Mouse (Mus musculus): ENCODE measurements around the gene Apbb2. TPM values are rescaled to one million over a fixed set of nuclear protein-coding genes. Genes with fewer than 3 reads are reported as not detected.

The Apbb2 gene
- total and polyA plus RNA-seq, 2 experiments from 2014 or later: 31.8 to 41.0 TPM

DNA sequence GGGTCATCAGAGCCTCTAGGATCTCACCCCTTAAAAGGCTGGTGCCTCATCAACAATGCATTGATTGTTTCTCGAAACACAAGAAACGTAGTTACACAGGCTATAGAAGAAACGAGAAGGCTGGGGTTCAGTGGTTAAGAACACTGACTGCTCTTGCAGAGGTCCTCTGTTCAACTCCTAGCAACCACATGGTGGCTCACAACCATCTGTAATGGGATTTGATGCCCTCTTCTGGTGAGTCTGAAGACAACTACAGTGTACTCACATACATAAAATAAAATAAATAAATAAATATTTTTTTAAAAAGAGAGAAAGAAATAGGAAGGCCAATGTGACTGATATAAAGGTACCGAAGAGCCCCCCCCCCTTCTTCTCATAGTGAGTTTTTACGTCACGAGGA lies 228.0 kb downstream of the Apbb2 start:
- no peak overlapping the region for H3K4me2 ChIP-seq (ENCODE audit: low read depth, low read length)
- H3K27ac ChIP-seq (ENCODE audit: low read depth): no peak overlapping the region
- no peaks in the 10 kb centered on the region for H3K36me3 ChIP-seq (replicated peaks; ENCODE audit: control insufficient read depth, insufficient read depth, low read length)
- H3K9ac ChIP-seq (replicated peaks; ENCODE audit: low read depth, low read length): no peak overlapping the region
- H3K4me1 ChIP-seq (ENCODE audit: control insufficient read depth, insufficient read depth): no peaks in the 10 kb centered on the region
- no peak overlapping the region for H3K4me3 ChIP-seq (ENCODE audit: low read depth, low read length)
- ATAC-seq (ENCODE audit: insufficient read depth, low read depth): no peak
- DNase-seq (ENCODE audit: low spot score): no peak
- H3K27me3 ChIP-seq (ENCODE audit: control insufficient read depth, insufficient read depth, low read length): no peaks in the 10 kb centered on the region
- no peaks in the 10 kb centered on the region for H3K9me3 ChIP-seq (replicated peaks; ENCODE audit: control insufficient read depth, low read length)
- TF ChIP-seq CTCF (IDR thresholded peaks at IDR 0.05; ENCODE audit: low read depth) (peak; percentile 43), EP300 (IDR thresholded peaks at IDR 0.05; ENCODE audit: low read depth) (no peak)
- WGBS: 95% methylated on average over 6 of the region's 6 CpGs

DNA sequence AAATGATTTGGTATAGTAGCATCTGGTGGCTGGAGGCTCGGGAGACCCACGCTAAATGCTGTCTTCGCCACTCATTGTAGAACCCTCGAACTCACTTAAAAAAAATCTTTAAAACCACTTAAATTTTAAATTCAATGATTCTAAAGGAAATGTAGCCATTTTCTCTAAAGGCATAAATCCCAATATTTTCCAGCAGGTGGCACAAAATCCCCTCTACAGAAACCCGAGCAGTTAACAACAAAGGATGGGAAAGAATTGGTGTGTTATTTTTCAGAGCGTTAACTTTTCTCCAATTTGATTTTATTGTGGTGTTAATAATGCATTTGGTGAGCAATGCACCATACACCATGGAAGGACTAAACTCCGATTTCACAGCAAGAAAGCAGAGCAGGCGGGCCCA lies 231.1 kb downstream of the Apbb2 start:
- no peaks in the 10 kb centered on the region for H3K4me1 ChIP-seq (ENCODE audit: control insufficient read depth, insufficient read depth)
- TF ChIP-seq EP300 (IDR thresholded peaks at IDR 0.05; ENCODE audit: low read depth) (no peak), CTCF (IDR thresholded peaks at IDR 0.05; ENCODE audit: low read depth) (peak; percentile 64)

DNA sequence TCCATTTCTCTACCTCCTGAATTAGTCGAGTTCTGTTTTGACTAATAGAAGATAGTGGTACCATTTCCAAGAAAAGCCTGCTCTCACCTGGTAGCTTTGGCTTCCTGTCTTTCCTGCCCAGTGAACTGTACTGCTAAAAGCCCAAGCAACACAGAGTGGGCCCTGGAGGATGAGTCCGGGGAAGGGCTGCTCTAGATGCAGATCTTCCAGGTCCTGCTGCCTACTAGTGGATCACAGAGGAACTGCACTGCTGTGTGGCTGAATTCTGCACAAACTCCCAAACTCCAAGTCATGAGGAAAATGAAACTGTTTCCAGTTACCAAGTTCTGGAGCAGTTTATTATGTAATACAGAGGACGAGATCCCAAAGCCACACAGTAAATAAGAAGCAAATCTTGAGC lies 232.9 kb downstream of the Apbb2 start:
- no peak overlapping the region for H3K27ac ChIP-seq (ENCODE audit: low read depth)
- TF ChIP-seq CTCF (IDR thresholded peaks at IDR 0.05; ENCODE audit: low read depth) (peak; percentile 76), EP300 (IDR thresholded peaks at IDR 0.05; ENCODE audit: low read depth) (no peak)
- H3K9me3 ChIP-seq (replicated peaks; ENCODE audit: control insufficient read depth, low read length): no peaks in the 10 kb centered on the region
- no peak overlapping the region for H3K4me2 ChIP-seq (ENCODE audit: low read depth, low read length)
- no peak overlapping the region for H3K4me3 ChIP-seq (ENCODE audit: low read depth, low read length)
- H3K36me3 ChIP-seq (replicated peaks; ENCODE audit: control insufficient read depth, insufficient read depth, low read length): no peaks in the 10 kb centered on the region
- 41% methylated on average over 3 of the region's 3 CpGs for WGBS
- no peak for DNase-seq (ENCODE audit: low spot score)
- no peak for ATAC-seq (ENCODE audit: insufficient read depth, low read depth)
- no peaks in the 10 kb centered on the region for H3K4me1 ChIP-seq (ENCODE audit: control insufficient read depth, insufficient read depth)
- H3K9ac ChIP-seq (replicated peaks; ENCODE audit: low read depth, low read length): no peak overlapping the region
- no peaks in the 10 kb centered on the region for H3K27me3 ChIP-seq (ENCODE audit: control insufficient read depth, insufficient read depth, low read length)

More for the DNA sequence above, 231.1 kb downstream of the Apbb2 start:
- H3K9ac ChIP-seq (replicated peaks; ENCODE audit: low read depth, low read length): no peak overlapping the region
- DNase-seq (ENCODE audit: low spot score): no peak
- no peak overlapping the region for H3K4me2 ChIP-seq (ENCODE audit: low read depth, low read length)
- no peak for ATAC-seq (ENCODE audit: insufficient read depth, low read depth)
- no peaks in the 10 kb centered on the region for H3K36me3 ChIP-seq (replicated peaks; ENCODE audit: control insufficient read depth, insufficient read depth, low read length)
- no peak overlapping the region for H3K4me3 ChIP-seq (ENCODE audit: low read depth, low read length)
- no peaks in the 10 kb centered on the region for H3K27me3 ChIP-seq (ENCODE audit: control insufficient read depth, insufficient read depth, low read length)
- WGBS: 67% methylated on average over 8 of the region's 8 CpGs
- H3K27ac ChIP-seq (ENCODE audit: low read depth): no peak overlapping the region
- H3K9me3 ChIP-seq (replicated peaks; ENCODE audit: control insufficient read depth, low read length): no peaks in the 10 kb centered on the region

DNA sequence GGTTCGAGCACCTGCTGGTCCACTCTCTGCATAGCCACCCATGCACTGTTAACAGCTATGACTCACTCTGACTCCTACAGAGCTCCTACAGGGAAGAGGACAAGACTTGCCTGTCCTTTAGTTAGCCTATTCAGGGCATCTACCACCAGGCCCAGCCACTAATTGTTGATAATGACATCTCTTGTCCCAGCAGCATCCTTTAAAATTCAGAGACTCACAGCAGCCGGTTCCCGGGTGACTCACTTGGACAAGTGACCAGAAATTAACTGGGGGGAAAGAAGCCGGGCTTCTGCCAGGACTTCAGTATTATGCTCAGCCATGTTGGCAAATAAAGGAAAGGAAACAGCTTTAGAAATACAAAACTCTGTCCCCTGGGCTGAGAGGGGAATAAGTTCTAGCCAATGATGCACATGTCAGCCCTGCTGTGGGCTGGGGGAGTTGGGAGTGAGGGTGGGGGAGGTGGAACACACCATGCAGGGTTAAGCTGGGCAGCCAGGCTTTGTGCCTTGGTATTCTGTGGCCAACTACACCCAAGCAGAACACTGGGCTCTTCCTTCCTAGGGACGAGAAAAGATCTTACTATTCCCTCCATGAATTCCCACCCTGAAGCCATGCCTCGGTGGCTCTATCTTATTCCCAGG lies 233.7 kb downstream of the Apbb2 start:
- Histone ChIP-seq H3K27me3 (ENCODE audit: control insufficient read depth, insufficient read depth, low read length) (no peaks in the 10 kb centered on the region), H3K4me2 (ENCODE audit: low read depth, low read length) (no peak overlapping the region), H3K9me3 (replicated peaks; ENCODE audit: control insufficient read depth, low read length) (no peaks in the 10 kb centered on the region), H3K36me3 (replicated peaks; ENCODE audit: control insufficient read depth, insufficient read depth, low read length) (no peaks in the 10 kb centered on the region), H3K27ac (ENCODE audit: low read depth) (no peak overlapping the region), H3K4me1 (ENCODE audit: control insufficient read depth, insufficient read depth) (no peaks in the 10 kb centered on the region), H3K9ac (replicated peaks; ENCODE audit: low read depth, low read length) (no peak overlapping the region), H3K4me3 (ENCODE audit: low read depth, low read length) (no peak overlapping the region)
- no peak for DNase-seq (ENCODE audit: low spot score)
- WGBS: 74% methylated on average over 6 of the region's 6 CpGs
- no peak for ATAC-seq (ENCODE audit: insufficient read depth, low read depth)
- TF ChIP-seq EP300 (IDR thresholded peaks at IDR 0.05; ENCODE audit: low read depth) (no peak), CTCF (IDR thresholded peaks at IDR 0.05; ENCODE audit: low read depth) (no peak)

DNA sequence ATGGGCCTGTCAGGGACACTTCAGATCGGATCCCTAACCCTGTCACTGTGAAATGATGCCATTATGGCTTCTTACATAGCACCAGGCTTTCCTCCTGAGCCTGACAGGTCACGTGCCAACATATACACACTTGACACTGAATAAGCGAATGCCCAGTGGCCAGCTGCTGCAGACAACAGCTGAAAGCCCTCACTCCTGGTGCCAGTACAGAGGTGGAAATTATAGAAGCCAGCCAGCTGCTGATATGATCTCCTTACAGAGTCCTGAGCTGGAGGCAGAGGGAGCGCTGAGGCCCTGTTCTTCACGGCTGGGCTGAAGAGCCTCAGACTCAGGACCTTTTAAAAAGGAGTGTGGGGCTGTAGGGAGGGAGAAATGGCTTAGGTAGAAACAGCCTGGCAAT lies 234.5 kb downstream of the Apbb2 start:
- Histone ChIP-seq H3K9ac (replicated peaks; ENCODE audit: low read depth, low read length) (no peak overlapping the region), H3K4me3 (ENCODE audit: low read depth, low read length) (no peak overlapping the region), H3K27me3 (ENCODE audit: control insufficient read depth, insufficient read depth, low read length) (no peaks in the 10 kb centered on the region), H3K27ac (ENCODE audit: low read depth) (no peak overlapping the region), H3K4me1 (ENCODE audit: control insufficient read depth, insufficient read depth) (no peaks in the 10 kb centered on the region), H3K36me3 (replicated peaks; ENCODE audit: control insufficient read depth, insufficient read depth, low read length) (no peaks in the 10 kb centered on the region), H3K4me2 (ENCODE audit: low read depth, low read length) (no peak overlapping the region), H3K9me3 (replicated peaks; ENCODE audit: control insufficient read depth, low read length) (no peaks in the 10 kb centered on the region)
- DNase-seq (ENCODE audit: low spot score): no peak
- 73% methylated on average over 5 of the region's 5 CpGs for WGBS
- TF ChIP-seq CTCF (IDR thresholded peaks at IDR 0.05; ENCODE audit: low read depth): no peak
- TF ChIP-seq EP300 (IDR thresholded peaks at IDR 0.05; ENCODE audit: low read depth): no peak
- no peak for ATAC-seq (ENCODE audit: insufficient read depth, low read depth)

DNA sequence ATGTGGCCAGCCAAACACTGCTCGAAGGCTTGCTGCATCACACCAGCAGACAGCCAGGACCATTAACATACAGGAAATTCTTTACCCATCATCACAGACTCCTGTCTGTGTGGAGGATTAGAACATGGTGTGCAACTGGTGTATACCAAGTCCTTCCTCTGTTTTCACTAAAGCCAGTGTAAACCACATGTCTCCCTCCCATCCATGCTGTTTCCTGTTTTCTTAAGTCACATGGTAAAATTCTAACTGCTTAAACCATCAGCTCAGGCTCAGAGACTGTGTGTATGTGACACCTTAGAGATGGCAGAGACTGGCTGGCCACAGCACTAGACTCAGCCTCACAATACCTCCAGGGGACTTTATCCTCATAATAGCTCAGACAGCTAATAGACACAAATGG lies 236.5 kb downstream of the Apbb2 start:
- Histone ChIP-seq H3K27me3 (ENCODE audit: control insufficient read depth, insufficient read depth, low read length) (no peaks in the 10 kb centered on the region), H3K4me1 (ENCODE audit: control insufficient read depth, insufficient read depth) (no peaks in the 10 kb centered on the region), H3K27ac (ENCODE audit: low read depth) (no peak overlapping the region), H3K4me2 (ENCODE audit: low read depth, low read length) (no peak overlapping the region), H3K9ac (replicated peaks; ENCODE audit: low read depth, low read length) (no peak overlapping the region), H3K9me3 (replicated peaks; ENCODE audit: control insufficient read depth, low read length) (no peaks in the 10 kb centered on the region), H3K36me3 (replicated peaks; ENCODE audit: control insufficient read depth, insufficient read depth, low read length) (no peaks in the 10 kb centered on the region), H3K4me3 (ENCODE audit: low read depth, low read length) (no peak overlapping the region)
- TF ChIP-seq EP300 (IDR thresholded peaks at IDR 0.05; ENCODE audit: low read depth) (no peak), CTCF (IDR thresholded peaks at IDR 0.05; ENCODE audit: low read depth) (no peak)
- 55% methylated on average over 1 of the region's 1 CpGs for WGBS
- DNase-seq (ENCODE audit: low spot score) (no peak), ATAC-seq (ENCODE audit: insufficient read depth, low read depth) (no peak)

Data from heart, postnatal 0 days (tissue).